Mouse (Mus musculus) bone marrow, adult 2 months (tissue): Measurements from ENCODE around the gene Mfap4.

Experiments used
- CTCF ChIP-seq: fragments of 200-500 bp; IDR thresholded peaks from 2 replicates; pipeline ENCODE4 v1.5.1; 2011; ENCODE audit warnings: low read length, control low read depth; ENCODE audit not compliant: control insufficient read depth, insufficient read depth
- POLR2A ChIP-seq: fragments of 200-500 bp; IDR thresholded peaks from 2 replicates; pipeline ENCODE4 v1.6.1; 2011; ENCODE audit warnings: low read depth, mild to moderate bottlenecking, control low read depth, low read length, borderline replicate concordance; ENCODE audit not compliant: control insufficient read depth

GRCm38 (mm10) chr11:61498736-61499504 is 13.7 kb downstream of the Mfap4 start:
- no peak for TF ChIP-seq CTCF
- no peak for TF ChIP-seq POLR2A
